Mouse (Mus musculus) erythroblast, embryonic 14.5 days (primary cell): ENCODE results near the gene Msmp.

Experiments
- GATA1 ChIP-seq: IDR thresholded peaks from 2 replicates; pipeline ENCODE4 v1.6.1; 2012; ENCODE audit warnings: low read length, inconsistent platforms, mixed read lengths
- TAL1 ChIP-seq: IDR thresholded peaks from 3 replicates; pipeline ENCODE4 v1.6.1; 2012; ENCODE audit warnings: low read length, inconsistent platforms, mixed read lengths

- TF ChIP-seq TAL1: no peak
- TF ChIP-seq GATA1: no peak
Measured at GRCm38 (mm10) chr4:43549055-43549454, 35.2 kb downstream of the Msmp start.
